Mouse (Mus musculus) heart, adult 18-20 months (tissue): ENCODE results near the gene Pold1. TPM values are rescaled to one million over a fixed set of nuclear protein-coding genes. Genes with fewer than 3 reads are reported as not detected.

Experiments
- DNase-seq, 2 experiments: peaks; one replicate each; pipeline ENCODE4 v3.0.0; 2021 to 2022; ENCODE audit warnings: mixed read lengths in 1 of 2
- total RNA-seq, 2 experiments: library from RNA; stranded (reverse); gene quantifications; 2 replicates each; pipeline ENCODE4 v1.2.3; 2021

The Pold1 gene
- total RNA-seq, 2 experiments from 2014 or later: 12.6 to 16.2 TPM

GRCm38 (mm10) chr7:44525126-44525832 is 23.4 kb downstream of the Pold1 start:
- peak; percentile 90 to 94 for DNase-seq

- peak; percentile 47 to 55 for DNase-seq
Measured at GRCm38 (mm10) chr7:44524502-44524901, 24.1 kb downstream of the Pold1 start, which contains the start of gene Mybpc2. Mybpc2 (minus strand) TSS chr7:44524656.

- no peak for DNase-seq
Measured at GRCm38 (mm10) chr7:44523056-44523455, 25.6 kb downstream of the Pold1 start.

- DNase-seq: peak; percentile 46 to 72
Measured at GRCm38 (mm10) chr7:44521710-44522109, 26.9 kb downstream of the Pold1 start.

GRCm38 (mm10) chr7:44520990-44521389 is 27.7 kb downstream of the Pold1 start:
- DNase-seq: no peak

- no peak for DNase-seq
Measured at GRCm38 (mm10) chr7:44519240-44519913, 29.3 kb downstream of the Pold1 start.

GRCm38 (mm10) chr7:44507491-44507890 is 41.2 kb downstream of the Pold1 start:
- DNase-seq: no peak

GRCm38 (mm10) chr7:44501563-44502115 is 47.0 kb downstream of the Pold1 start:
- peak; percentile 58 to 83 for DNase-seq

- DNase-seq: no peak
Measured at GRCm38 (mm10) chr7:44500046-44500445, 48.6 kb downstream of the Pold1 start.

- DNase-seq: no peak
Measured at GRCm38 (mm10) chr7:44498922-44499321, 49.7 kb downstream of the Pold1 start.

GRCm38 (mm10) chr7:44497361-44498055 is 51.1 kb downstream of the Pold1 start:
- DNase-seq: no peak

GRCm38 (mm10) chr7:44496771-44497109 is 51.9 kb downstream of the Pold1 start:
- no peak for DNase-seq

- peak; percentile 98 for DNase-seq
Measured at GRCm38 (mm10) chr7:44495992-44496770, 52.5 kb downstream of the Pold1 start, which contains the start of the genes Emc10 and Fam71e1. Emc10 (minus strand) TSS chr7:44496529. Fam71e1 (plus strand) TSS chr7:44496581.

- no peak for DNase-seq
Measured at GRCm38 (mm10) chr7:44495086-44495485, 53.6 kb downstream of the Pold1 start.

- DNase-seq: no peak
Measured at GRCm38 (mm10) chr7:44494681-44495080, 54.0 kb downstream of the Pold1 start.

GRCm38 (mm10) chr7:44492166-44492826 is 56.4 kb downstream of the Pold1 start:
- DNase-seq: no peak

- DNase-seq: no peak
Measured at GRCm38 (mm10) chr7:44491391-44491790, 57.3 kb downstream of the Pold1 start.

- no peak for DNase-seq
Measured at GRCm38 (mm10) chr7:44490281-44490680, 58.4 kb downstream of the Pold1 start.

GRCm38 (mm10) chr7:44488545-44488944 is 60.1 kb downstream of the Pold1 start:
- no peak for DNase-seq

- DNase-seq: no peak
Measured at GRCm38 (mm10) chr7:44487936-44488335, 60.7 kb downstream of the Pold1 start.

- no peak for DNase-seq
Measured at GRCm38 (mm10) chr7:44486927-44487575, 61.6 kb downstream of the Pold1 start.
